ENCODE assay signal across 9 mouse cellular contexts in the genomic region with DNA sequence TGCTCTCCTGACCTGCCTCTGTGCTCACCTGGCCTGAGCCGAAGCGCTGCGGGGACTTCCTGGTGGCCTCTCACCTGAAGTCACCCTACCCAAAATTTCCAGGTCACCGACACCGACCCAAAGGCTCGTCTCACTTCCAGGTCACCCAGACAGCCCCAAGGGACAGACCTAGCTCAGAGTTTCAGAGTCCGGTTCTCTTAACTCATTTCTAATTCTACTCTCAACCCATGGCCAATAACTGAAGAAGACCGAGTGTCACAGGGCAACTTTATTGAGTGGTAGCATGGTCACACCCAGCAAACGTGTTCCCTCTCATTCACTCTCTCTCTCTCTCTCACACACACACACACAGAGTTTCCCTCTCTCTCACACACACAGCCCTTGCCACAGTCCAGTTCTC. TPM values are rescaled to one million over a fixed set of nuclear protein-coding genes. Genes with fewer than 3 reads are reported as not detected.
DNase-seq lines count a peak whose midpoint lies in the region; ATAC-seq and TF ChIP-seq lines count a peak whose summit lies in the region.
"Had no signal": no experiment of that assay in that cellular context is flagged by ENCODE, and none has a peak within 500 bp of the region (broad histone marks: within the 10 kb centered on the region; RNA-seq: fewer than 3 reads in every experiment).

No protein-coding gene starts in this region.

- no peak for ATAC-seq in forebrain, embryonic 16.5 days
- no peak for ATAC-seq in limb, embryonic 14.5 days (ENCODE audit: low FRiP score, low read depth)
- no peak for ATAC-seq in stomach, embryonic 16.5 days (ENCODE audit: insufficient read depth, low FRiP score)

- peaks cover 44% of the 10 kb centered on the region for H3K4me1 ChIP-seq in forebrain, embryonic 10.5 days
- H3K4me1 ChIP-seq in forebrain, embryonic 16.5 days (replicated peaks; ENCODE audit: control insufficient read depth, insufficient read depth, low read length), result peaks cover 10% of the 10 kb centered on the region
- H3K4me1 ChIP-seq in spleen, adult 2 months (ENCODE audit: control insufficient read depth, insufficient read depth, insufficient read length), result peaks cover 14% of the 10 kb centered on the region; the same call in 1 of the 2 replicates
- peaks cover 4% of the 10 kb centered on the region; the same call in 1 of the 2 replicates for H3K4me1 ChIP-seq in limb, embryonic 14.5 days (ENCODE audit: control insufficient read depth, insufficient read depth, low read length)
- peaks cover 17% of the 10 kb centered on the region for H3K4me1 ChIP-seq in stomach, embryonic 16.5 days (ENCODE audit: control insufficient read depth, insufficient read depth, low read length)

- peaks cover 21% of the 10 kb centered on the region for H3K36me3 ChIP-seq in forebrain, embryonic 10.5 days (replicated peaks)
- no peaks in the 10 kb centered on the region for H3K36me3 ChIP-seq in forebrain, embryonic 16.5 days (ENCODE audit: control insufficient read depth, insufficient read depth)
- H3K36me3 ChIP-seq in spleen, adult 2 months (ENCODE audit: control insufficient read depth, insufficient read depth, low read length), result peaks cover 12% of the 10 kb centered on the region
- H3K36me3 ChIP-seq in limb, embryonic 14.5 days (ENCODE audit: control insufficient read depth, insufficient read depth, low read length), result peaks cover 16% of the 10 kb centered on the region
- 0 out of 2 replicates have a peak, but pooled peaks cover 4% of the 10 kb centered on the region for H3K36me3 ChIP-seq in stomach, embryonic 16.5 days (ENCODE audit: control insufficient read depth, insufficient read depth, low read length)

- H3K27ac ChIP-seq in forebrain, embryonic 10.5 days, result no peak overlapping the region
- no peak overlapping the region for H3K27ac ChIP-seq in forebrain, embryonic 16.5 days (ENCODE audit: low read length)
- H3K27ac ChIP-seq in spleen, adult 2 months (ENCODE audit: insufficient read depth, low read length), result peak overlapping the region; percentile 6; the same call in 1 of the 2 replicates
- no peak overlapping the region for H3K27ac ChIP-seq in limb, embryonic 14.5 days (replicated peaks; ENCODE audit: low read depth, low read length)
- peak overlapping the region; percentile 97 for H3K27ac ChIP-seq in stomach, embryonic 16.5 days (ENCODE audit: low read length)

- H3K4me2 ChIP-seq in forebrain, embryonic 16.5 days (ENCODE audit: low read length), result no peak overlapping the region
- H3K4me2 ChIP-seq in limb, embryonic 14.5 days (replicated peaks; ENCODE audit: low read depth, low read length, severe bottlenecking), result peak overlapping the region; percentile 75
- H3K4me2 ChIP-seq in stomach, embryonic 16.5 days (ENCODE audit: low read depth, low read length), result peak overlapping the region; percentile 79

- peaks cover 72% of the 10 kb centered on the region for H3K27me3 ChIP-seq in forebrain, embryonic 10.5 days (ENCODE audit: poor library complexity, severe bottlenecking)
- H3K27me3 ChIP-seq in forebrain, embryonic 16.5 days (replicated peaks; ENCODE audit: control insufficient read depth, insufficient read depth, low read length), result peaks cover 41% of the 10 kb centered on the region
- no peaks in the 10 kb centered on the region for H3K27me3 ChIP-seq in spleen, adult 2 months (ENCODE audit: control insufficient read depth, insufficient read depth, low read length)
- H3K27me3 ChIP-seq in limb, embryonic 14.5 days (ENCODE audit: control insufficient read depth, insufficient read depth, low read length), result peaks cover 35% of the 10 kb centered on the region
- H3K27me3 ChIP-seq in stomach, embryonic 16.5 days (ENCODE audit: control insufficient read depth, insufficient read depth, low read length), result peaks cover 12% of the 10 kb centered on the region

- no peak for TF ChIP-seq CTCF in spleen, adult 2 months (IDR thresholded peaks at IDR 0.05; ENCODE audit: extremely low read depth, insufficient read depth, insufficient read length, insufficient replicate concordance)

- WGBS in forebrain, embryonic 10.5 days, result 16% methylated on average over 9 of the region's 9 CpGs
- 16% methylated on average over 9 of the region's 9 CpGs for WGBS in forebrain, embryonic 16.5 days
- 15% methylated on average over 9 of the region's 9 CpGs for WGBS in spleen, adult 2 months
- WGBS in limb, embryonic 14.5 days, result 8% methylated on average over 9 of the region's 9 CpGs
- 16% methylated on average over 9 of the region's 9 CpGs for WGBS in stomach, embryonic 16.5 days

- no peak for TF ChIP-seq POLR2A in spleen, adult 2 months (IDR thresholded peaks at IDR 0.05; ENCODE audit: low read depth, low read length)
- TF ChIP-seq POLR2A in limb, embryonic 14.5 days (IDR thresholded peaks at IDR 0.05; ENCODE audit: borderline replicate concordance, extremely low read depth, insufficient read depth, insufficient read length), result no peak

- no peaks in the 10 kb centered on the region for H3K9me3 ChIP-seq in forebrain, embryonic 10.5 days
- no peaks in the 10 kb centered on the region for H3K9me3 ChIP-seq in forebrain, embryonic 16.5 days (ENCODE audit: control insufficient read depth, low read length)
- H3K9me3 ChIP-seq in limb, embryonic 14.5 days (ENCODE audit: control insufficient read depth, low read length), result no peaks in the 10 kb centered on the region
- H3K9me3 ChIP-seq in stomach, embryonic 16.5 days (replicated peaks; ENCODE audit: control insufficient read depth, low read length), result no peaks in the 10 kb centered on the region

- peak overlapping the region; percentile 64 for H3K4me3 ChIP-seq in forebrain, embryonic 10.5 days
- H3K4me3 ChIP-seq in forebrain, embryonic 16.5 days (replicated peaks; ENCODE audit: low read length), result no peak overlapping the region
- peak overlapping the region; percentile 67; the same call in 1 of the 2 replicates for H3K4me3 ChIP-seq in spleen, adult 2 months (ENCODE audit: extremely low read depth, insufficient read depth, insufficient read length)
- peak overlapping the region; percentile 59 for H3K4me3 ChIP-seq in limb, embryonic 14.5 days (replicated peaks; ENCODE audit: low read length)
- H3K4me3 ChIP-seq in stomach, embryonic 16.5 days (replicated peaks; ENCODE audit: low read length), result peak overlapping the region; percentile 58

- no peak overlapping the region for H3K9ac ChIP-seq in forebrain, embryonic 16.5 days (replicated peaks; ENCODE audit: low read depth, low read length)
- peak overlapping the region; percentile 58 for H3K9ac ChIP-seq in limb, embryonic 14.5 days (ENCODE audit: low read depth, low read length, severe bottlenecking)
- peak overlapping the region; percentile 65 for H3K9ac ChIP-seq in stomach, embryonic 16.5 days (ENCODE audit: low read length)

- DNase-seq in forebrain, embryonic 10.5 days (ENCODE audit: extremely low spot score, low spot score), result peak; percentile 25
- DNase-seq in spleen, adult 2 months (ENCODE audit: low read depth in 1 of 2, low spot score in 2 of 2), result no peak
- DNase-seq in spleen, adult 12 weeks (ENCODE audit: low spot score), result no peak
- no peak for DNase-seq in limb, embryonic 14.5 days (ENCODE audit: low spot score)
- no peak for DNase-seq in gastrocnemius, postnatal 4 days (ENCODE audit: low spot score in 2 of 2)
- no peak for DNase-seq in layer of hippocampus, postnatal 10 days (ENCODE audit: low spot score in 2 of 2)

RNA-seq across cellular contexts. Expression of gene Sfn, which starts 1.7 kb away (rescaled TPM):
- polyA plus RNA-seq in forebrain, embryonic 10.5 days (2016; fragmentation: Nextera tagmentation; extraction: Ambion mirVana), result 9.0 and 9.5 TPM in 2 replicates
- 1.0 and 1.6 TPM in 2 replicates for polyA plus RNA-seq in forebrain, embryonic 16.5 days (2015; fragmentation: Nextera tagmentation; extraction: Ambion mirVana)
- polyA plus RNA-seq in spleen, adult 2 months (2012; rRNA removed), result 15.5 and 26.1 TPM in 2 replicates
- 112 and 139 TPM in 2 replicates for polyA plus RNA-seq in limb, embryonic 14.5 days (2012; rRNA removed)
- 243 and 295 TPM in 2 replicates for polyA plus RNA-seq in limb, embryonic 14.5 days (2014; fragmentation: Nextera tagmentation; extraction: Ambion mirVana)
- polyA plus RNA-seq in stomach, embryonic 16.5 days (2015; fragmentation: Nextera tagmentation; extraction: Ambion mirVana), result 339 and 468 TPM in 2 replicates
- 1 to 10 TPM; 2.2 to 2.3 TPM for total RNA-seq in gastrocnemius, postnatal 4 days (2021)
- total RNA-seq in layer of hippocampus, postnatal 10 days (2021), result 1 to 10 TPM; 1.8 to 2.1 TPM

RNA-seq across cellular contexts. Expression of gene Gpn2, which starts 16.1 kb away (rescaled TPM):
- 27.2 and 30.3 TPM in 2 replicates for polyA plus RNA-seq in forebrain, embryonic 10.5 days (2016; fragmentation: Nextera tagmentation; extraction: Ambion mirVana)
- 21.4 and 22.9 TPM in 2 replicates for polyA plus RNA-seq in forebrain, embryonic 16.5 days (2015; fragmentation: Nextera tagmentation; extraction: Ambion mirVana)
- polyA plus RNA-seq in spleen, adult 2 months (2012; rRNA removed), result 36.1 and 55.9 TPM in 2 replicates
- 33.2 and 42.0 TPM in 2 replicates for polyA plus RNA-seq in limb, embryonic 14.5 days (2012; rRNA removed)
- 17.6 and 19.6 TPM in 2 replicates for polyA plus RNA-seq in limb, embryonic 14.5 days (2014; fragmentation: Nextera tagmentation; extraction: Ambion mirVana)
- 13.8 and 14.3 TPM in 2 replicates for polyA plus RNA-seq in stomach, embryonic 16.5 days (2015; fragmentation: Nextera tagmentation; extraction: Ambion mirVana)
- total RNA-seq in gastrocnemius, postnatal 4 days (2021), result 1 to 10 TPM; 6.5 to 7.6 TPM
- 10 to 100 TPM; 12.4 to 14.8 TPM for total RNA-seq in layer of hippocampus, postnatal 10 days (2021)

RNA-seq across cellular contexts. Expression of gene Gpatch3, which starts 25.8 kb away (rescaled TPM):
- 10.0 and 10.4 TPM in 2 replicates for polyA plus RNA-seq in forebrain, embryonic 10.5 days (2016; fragmentation: Nextera tagmentation; extraction: Ambion mirVana)
- 5.3 and 7.0 TPM in 2 replicates for polyA plus RNA-seq in forebrain, embryonic 16.5 days (2015; fragmentation: Nextera tagmentation; extraction: Ambion mirVana)
- 3.7 and 6.0 TPM in 2 replicates for polyA plus RNA-seq in spleen, adult 2 months (2012; rRNA removed)
- polyA plus RNA-seq in limb, embryonic 14.5 days (2012; rRNA removed), result 8.0 and 8.4 TPM in 2 replicates
- 8.1 and 9.2 TPM in 2 replicates for polyA plus RNA-seq in limb, embryonic 14.5 days (2014; fragmentation: Nextera tagmentation; extraction: Ambion mirVana)
- 3.9 and 4.2 TPM in 2 replicates for polyA plus RNA-seq in stomach, embryonic 16.5 days (2015; fragmentation: Nextera tagmentation; extraction: Ambion mirVana)
- 1 to 10 TPM; 5.2 to 6.0 TPM for total RNA-seq in gastrocnemius, postnatal 4 days (2021)
- 1 to 10 TPM; 6.3 to 8.5 TPM for total RNA-seq in layer of hippocampus, postnatal 10 days (2021)

RNA-seq across cellular contexts. Expression of gene Nr0b2, which starts 47.1 kb away (rescaled TPM):
- not detected in 2 replicates for polyA plus RNA-seq in forebrain, embryonic 10.5 days (2016; fragmentation: Nextera tagmentation; extraction: Ambion mirVana)
- polyA plus RNA-seq in forebrain, embryonic 16.5 days (2015; fragmentation: Nextera tagmentation; extraction: Ambion mirVana), result not detected in 2 replicates
- polyA plus RNA-seq in spleen, adult 2 months (2012; rRNA removed), result 3.2 and 4.0 TPM in 2 replicates
- polyA plus RNA-seq in limb, embryonic 14.5 days (2012; rRNA removed), result 0.05 TPM in 1 of 2 replicates, not detected in the other
- polyA plus RNA-seq in limb, embryonic 14.5 days (2014; fragmentation: Nextera tagmentation; extraction: Ambion mirVana), result 0.17 TPM in 1 of 2 replicates, not detected in the other
- polyA plus RNA-seq in stomach, embryonic 16.5 days (2015; fragmentation: Nextera tagmentation; extraction: Ambion mirVana), result 6.6 and 7.2 TPM in 2 replicates
- total RNA-seq in gastrocnemius, postnatal 4 days (2021), result not detected
- total RNA-seq in layer of hippocampus, postnatal 10 days (2021), result not detected
- total RNA-seq: left cerebral cortex, adult 8-10 months had no signal

RNA-seq across cellular contexts. Expression of gene Zdhhc18, which starts 49.6 kb away (rescaled TPM):
- 2.4 and 2.8 TPM in 2 replicates for polyA plus RNA-seq in forebrain, embryonic 10.5 days (2016; fragmentation: Nextera tagmentation; extraction: Ambion mirVana)
- polyA plus RNA-seq in forebrain, embryonic 16.5 days (2015; fragmentation: Nextera tagmentation; extraction: Ambion mirVana), result 3.5 and 4.5 TPM in 2 replicates
- 133 and 134 TPM in 2 replicates for polyA plus RNA-seq in spleen, adult 2 months (2012; rRNA removed)
- polyA plus RNA-seq in limb, embryonic 14.5 days (2012; rRNA removed), result 38.0 and 46.5 TPM in 2 replicates
- 4.0 and 7.0 TPM in 2 replicates for polyA plus RNA-seq in limb, embryonic 14.5 days (2014; fragmentation: Nextera tagmentation; extraction: Ambion mirVana)
- 2.0 and 3.4 TPM in 2 replicates for polyA plus RNA-seq in stomach, embryonic 16.5 days (2015; fragmentation: Nextera tagmentation; extraction: Ambion mirVana)
- total RNA-seq in gastrocnemius, postnatal 4 days (2021), result 10 to 100 TPM; 20.8 to 23.7 TPM
- 10 to 100 TPM; 34.3 to 38.8 TPM for total RNA-seq in layer of hippocampus, postnatal 10 days (2021)

Comparison
In these comparisons a context has a peak if more than half of its experiments do, and no peak if none do; other contexts are left out.
1. H3K27ac ChIP-seq: peak in spleen, adult 2 months (single experiment) and stomach, embryonic 16.5 days (single experiment); none in forebrain, embryonic 10.5 days (single experiment), forebrain, embryonic 16.5 days (single experiment) and limb, embryonic 14.5 days (single experiment).